ENCODE assay signal across 28 mouse cellular contexts in genomic region chr16:32157369-32157768, GRCm38 (mm10). TPM values are rescaled to one million over a fixed set of nuclear protein-coding genes. Genes with fewer than 3 reads are reported as not detected.
DNase-seq lines count a peak whose midpoint lies in the region; ATAC-seq and TF ChIP-seq lines count a peak whose summit lies in the region.
"Had no signal": no experiment of that assay in that cellular context is flagged by ENCODE, and none has a peak within 500 bp of the region (broad histone marks: within the 10 kb centered on the region; RNA-seq: fewer than 3 reads in every experiment).

No protein-coding gene starts in this region.

- no peak for TF ChIP-seq EP300 in lung, postnatal 0 days (IDR thresholded peaks at IDR 0.05)

- no peaks in the 10 kb centered on the region for H3K27me3 ChIP-seq in forebrain, embryonic 14.5 days (replicated peaks; ENCODE audit: control insufficient read depth, insufficient read depth, low read length)
- no peaks in the 10 kb centered on the region for H3K27me3 ChIP-seq in forebrain, embryonic 10.5 days (ENCODE audit: poor library complexity, severe bottlenecking)
- H3K27me3 ChIP-seq in liver, adult 2 months (ENCODE audit: control insufficient read depth, insufficient read depth, low read length): no peaks in the 10 kb centered on the region
- no peaks in the 10 kb centered on the region for H3K27me3 ChIP-seq in lung, postnatal 0 days (replicated peaks; ENCODE audit: insufficient read depth, low read length)
- H3K27me3 ChIP-seq: embryonic facial prominence, embryonic 15.5 days; intestine, embryonic 15.5 days; liver, embryonic 13.5 days; midbrain, embryonic 15.5 days; neural tube, embryonic 12.5 days had no signal

- no peak overlapping the region for H3K4me3 ChIP-seq in forebrain, embryonic 14.5 days (ENCODE audit: low read depth, low read length)
- no peak overlapping the region for H3K4me3 ChIP-seq in forebrain, embryonic 10.5 days
- H3K4me3 ChIP-seq in liver, adult 2 months (ENCODE audit: insufficient read depth, low read depth, low read length): no peak overlapping the region
- no peak overlapping the region for H3K4me3 ChIP-seq in lung, postnatal 0 days (ENCODE audit: low read depth, low read length)
- H3K4me3 ChIP-seq: embryonic facial prominence, embryonic 15.5 days; hindbrain, embryonic 10.5 days; intestine, embryonic 15.5 days; layer of hippocampus, adult 2 months; limb, embryonic 10.5 days; liver, embryonic 13.5 days; midbrain, embryonic 15.5 days; neural tube, embryonic 12.5 days had no signal

- peak overlapping the region; percentile 57 for H3K27ac ChIP-seq in forebrain, embryonic 14.5 days (ENCODE audit: low read depth, low read length)
- no peak overlapping the region for H3K27ac ChIP-seq in forebrain, embryonic 10.5 days
- H3K27ac ChIP-seq in liver, adult 2 months (replicated peaks; ENCODE audit: insufficient read depth, low read depth, low read length): peak overlapping the region; percentile 90
- H3K27ac ChIP-seq in lung, postnatal 0 days (ENCODE audit: low read length): no peak overlapping the region
- H3K27ac ChIP-seq: embryonic facial prominence, embryonic 15.5 days; hindbrain, embryonic 10.5 days; intestine, embryonic 15.5 days; kidney, postnatal 0 days; layer of hippocampus, adult 2 months; limb, embryonic 10.5 days; liver, embryonic 13.5 days; macrophage; midbrain, embryonic 15.5 days; neural tube, embryonic 12.5 days had no signal

- no peak overlapping the region for H3K4me2 ChIP-seq in forebrain, embryonic 14.5 days (ENCODE audit: low read length)
- H3K4me2 ChIP-seq in lung, postnatal 0 days (replicated peaks; ENCODE audit: low read depth, low read length): no peak overlapping the region
- H3K4me2 ChIP-seq: embryonic facial prominence, embryonic 15.5 days; heart, embryonic 11.5 days; intestine, embryonic 15.5 days; liver, embryonic 13.5 days; midbrain, embryonic 15.5 days; neural tube, embryonic 12.5 days had no signal

- H3K4me1 ChIP-seq in forebrain, embryonic 14.5 days (ENCODE audit: control insufficient read depth, insufficient read depth, low read length): no peaks in the 10 kb centered on the region
- no peaks in the 10 kb centered on the region for H3K4me1 ChIP-seq in forebrain, embryonic 10.5 days
- peaks cover 10% of the 10 kb centered on the region for H3K4me1 ChIP-seq in liver, adult 2 months (ENCODE audit: control insufficient read depth, insufficient read depth, low read length)
- no peaks in the 10 kb centered on the region for H3K4me1 ChIP-seq in lung, postnatal 0 days (ENCODE audit: insufficient read depth, low read depth, low read length)
- H3K4me1 ChIP-seq: embryonic facial prominence, embryonic 15.5 days; hindbrain, embryonic 10.5 days; intestine, embryonic 15.5 days; midbrain, embryonic 15.5 days; neural tube, embryonic 12.5 days had no signal

- TF ChIP-seq CTCF in liver, adult 2 months (IDR thresholded peaks at IDR 0.05; ENCODE audit: low read depth, low read length): no peak
- no peak for TF ChIP-seq CTCF in lung, postnatal 0 days (IDR thresholded peaks at IDR 0.05)

- ATAC-seq in forebrain, embryonic 14.5 days: no peak
- no peak for ATAC-seq in lung, postnatal 0 days
- ATAC-seq: CD4-positive, CD25-positive, alpha-beta regulatory T cell, adult 4 months; hindbrain, embryonic 16.5 days; intestine, embryonic 15.5 days; midbrain, embryonic 15.5 days had no signal

- peak; percentile 63 for DNase-seq in adrenal gland, postnatal 14 days
- DNase-seq in adrenal gland, postnatal 4 days (ENCODE audit: low spot score in 2 of 2): no peak
- no peak for DNase-seq in forebrain, embryonic 14.5 days (ENCODE audit: low spot score)
- no peak for DNase-seq in forebrain, embryonic 10.5 days (ENCODE audit: extremely low spot score, low spot score)
- peak; percentile 99 for DNase-seq in liver, adult 2 months (ENCODE audit: extremely low read depth, low read depth, low spot score)
- DNase-seq in liver: no peak
- DNase-seq in lung, postnatal 0 days (ENCODE audit: low spot score): no peak
- DNase-seq: cerebellum, adult 11 months; cerebellum, postnatal 36 days; embryo, embryonic 11 days; gastrocnemius, postnatal 10 days; heart, adult 11 months; liver, embryonic 13.5 days; right cerebral cortex, postnatal 14 days had no signal

- H3K9me3 ChIP-seq in forebrain, embryonic 14.5 days (replicated peaks; ENCODE audit: control insufficient read depth, low read length): no peaks in the 10 kb centered on the region
- H3K9me3 ChIP-seq in forebrain, embryonic 10.5 days: no peaks in the 10 kb centered on the region
- no peaks in the 10 kb centered on the region for H3K9me3 ChIP-seq in lung, postnatal 0 days (ENCODE audit: low read length)
- H3K9me3 ChIP-seq: embryonic facial prominence, embryonic 15.5 days; hindbrain, embryonic 10.5 days; intestine, embryonic 15.5 days; limb, embryonic 10.5 days; liver, embryonic 13.5 days; midbrain, embryonic 15.5 days; neural tube, embryonic 12.5 days had no signal

- H3K9ac ChIP-seq in forebrain, embryonic 14.5 days (ENCODE audit: low read length): no peak overlapping the region
- peak overlapping the region; percentile 46; the same call in 1 of the 2 replicates for H3K9ac ChIP-seq in liver, adult 2 months (ENCODE audit: low read depth, low read length)
- no peak overlapping the region for H3K9ac ChIP-seq in lung, postnatal 0 days (replicated peaks; ENCODE audit: low read depth)
- H3K9ac ChIP-seq: embryonic facial prominence, embryonic 15.5 days; intestine, embryonic 15.5 days; liver, embryonic 13.5 days; midbrain, embryonic 15.5 days; neural tube, embryonic 12.5 days had no signal

- no peak for TF ChIP-seq POLR2A in liver, adult 2 months (IDR thresholded peaks at IDR 0.05; ENCODE audit: extremely low read depth, insufficient read depth, low read length)

- 89% methylated on average over 2 of the region's 2 CpGs for WGBS in forebrain, embryonic 14.5 days
- 89% methylated on average over 2 of the region's 2 CpGs for WGBS in forebrain, embryonic 10.5 days
- 19% methylated on average over 2 of the region's 2 CpGs for WGBS in liver, adult 2 months
- 85% methylated on average over 2 of the region's 2 CpGs for WGBS in lung, postnatal 0 days

- H3K36me3 ChIP-seq in forebrain, embryonic 14.5 days (ENCODE audit: control insufficient read depth, insufficient read depth, low read length): no peaks in the 10 kb centered on the region
- H3K36me3 ChIP-seq in forebrain, embryonic 10.5 days (replicated peaks): no peaks in the 10 kb centered on the region
- H3K36me3 ChIP-seq in liver, adult 2 months (ENCODE audit: control insufficient read depth, insufficient read depth, low read length): peaks cover 3% of the 10 kb centered on the region; the same call in 1 of the 2 replicates
- H3K36me3 ChIP-seq in lung, postnatal 0 days (ENCODE audit: insufficient read depth, low read length): no peaks in the 10 kb centered on the region
- H3K36me3 ChIP-seq: embryonic facial prominence, embryonic 15.5 days; hindbrain, embryonic 10.5 days; intestine, embryonic 15.5 days; midbrain, embryonic 15.5 days; neural tube, embryonic 12.5 days had no signal

- no peaks in the 10 kb centered on the region for H3K79me2 ChIP-seq in liver, adult 2 months (ENCODE audit: control insufficient read depth, insufficient read depth, low read length)

RNA-seq across cellular contexts. Expression of gene Nrros, which starts 8.0 kb away (rescaled TPM):
- total RNA-seq in adrenal gland, postnatal 14 days (2021): 8.0 and 17.4 TPM in 2 replicates
- total RNA-seq in adrenal gland, postnatal 4 days (2021): 10 to 100 TPM; 12.3 to 13.7 TPM
- polyA plus RNA-seq in forebrain, embryonic 14.5 days (2014; fragmentation: Nextera tagmentation; extraction: Ambion mirVana): 7.9 and 10.6 TPM in 2 replicates
- 7.3 and 9.3 TPM in 2 replicates for polyA plus RNA-seq in forebrain, embryonic 10.5 days (2016; fragmentation: Nextera tagmentation; extraction: Ambion mirVana)
- 4.1 and 5.3 TPM in 2 replicates for total RNA-seq in liver, adult 2 months (2014; rRNA removed)
- 3.1 and 5.9 TPM in 2 replicates for polyA plus RNA-seq in liver, adult 2 months (2012; rRNA removed)
- 31.5 and 43.5 TPM in 2 replicates for polyA plus RNA-seq in lung, postnatal 0 days (2015; fragmentation: Nextera tagmentation; extraction: Ambion mirVana)

RNA-seq across cellular contexts. Expression of gene Bex6, which starts 22.3 kb away (rescaled TPM):
- total RNA-seq in adrenal gland, postnatal 14 days (2021): not detected in 2 replicates
- total RNA-seq in adrenal gland, postnatal 4 days (2021): not detected
- not detected in 2 replicates for polyA plus RNA-seq in forebrain, embryonic 14.5 days (2014; fragmentation: Nextera tagmentation; extraction: Ambion mirVana)
- polyA plus RNA-seq in forebrain, embryonic 10.5 days (2016; fragmentation: Nextera tagmentation; extraction: Ambion mirVana): 0.62 TPM in 1 of 2 replicates, not detected in the other
- not detected in 2 replicates for total RNA-seq in liver, adult 2 months (2014; rRNA removed)
- not detected in 2 replicates for polyA plus RNA-seq in liver, adult 2 months (2012; rRNA removed)
- 0.18 TPM in 1 of 2 replicates, not detected in the other for polyA plus RNA-seq in lung, postnatal 0 days (2015; fragmentation: Nextera tagmentation; extraction: Ambion mirVana)
- total RNA-seq: layer of hippocampus, adult 2 months; layer of hippocampus, postnatal 25 days had no signal
- polyA plus RNA-seq: CD4-positive, CD25-positive, alpha-beta regulatory T cell, adult 4 months; heart, postnatal 0 days; hindbrain, embryonic 10.5 days; hindbrain, embryonic 16.5 days; kidney, postnatal 0 days; midbrain, embryonic 15.5 days; neural tube, embryonic 12.5 days had no signal

RNA-seq across cellular contexts. Expression of gene Cep19, which starts 57.8 kb away (rescaled TPM):
- total RNA-seq in adrenal gland, postnatal 14 days (2021): 9.9 and 11.3 TPM in 2 replicates
- 10 to 100 TPM; 14.5 to 16.2 TPM for total RNA-seq in adrenal gland, postnatal 4 days (2021)
- 49.8 and 54.1 TPM in 2 replicates for polyA plus RNA-seq in forebrain, embryonic 14.5 days (2014; fragmentation: Nextera tagmentation; extraction: Ambion mirVana)
- 41.0 and 44.0 TPM in 2 replicates for polyA plus RNA-seq in forebrain, embryonic 10.5 days (2016; fragmentation: Nextera tagmentation; extraction: Ambion mirVana)
- 6.0 and 6.5 TPM in 2 replicates for total RNA-seq in liver, adult 2 months (2014; rRNA removed)
- 7.6 and 10.1 TPM in 2 replicates for polyA plus RNA-seq in liver, adult 2 months (2012; rRNA removed)
- 17.3 and 21.6 TPM in 2 replicates for polyA plus RNA-seq in lung, postnatal 0 days (2015; fragmentation: Nextera tagmentation; extraction: Ambion mirVana)

RNA-seq across cellular contexts. Expression of gene Pigx, which starts 57.8 kb away (rescaled TPM):
- total RNA-seq in adrenal gland, postnatal 14 days (2021): 36.8 and 37.7 TPM in 2 replicates
- total RNA-seq in adrenal gland, postnatal 4 days (2021): 10 to 100 TPM; 39.0 to 39.2 TPM
- 141 and 159 TPM in 2 replicates for polyA plus RNA-seq in forebrain, embryonic 14.5 days (2014; fragmentation: Nextera tagmentation; extraction: Ambion mirVana)
- polyA plus RNA-seq in forebrain, embryonic 10.5 days (2016; fragmentation: Nextera tagmentation; extraction: Ambion mirVana): 153 TPM in 2 replicates
- total RNA-seq in liver, adult 2 months (2014; rRNA removed): 37.7 and 40.5 TPM in 2 replicates
- polyA plus RNA-seq in liver, adult 2 months (2012; rRNA removed): 17.5 and 19.0 TPM in 2 replicates
- polyA plus RNA-seq in lung, postnatal 0 days (2015; fragmentation: Nextera tagmentation; extraction: Ambion mirVana): 57.7 and 61.4 TPM in 2 replicates

Comparison
In these comparisons a context has a peak if more than half of its experiments do, and no peak if none do; other contexts are left out.
1. DNase-seq: peak in adrenal gland, postnatal 14 days (single experiment) and liver, adult 2 months (single experiment); none in adrenal gland, postnatal 4 days (0 of 2), forebrain, embryonic 14.5 days (single experiment), forebrain, embryonic 10.5 days (single experiment), liver (single experiment) and lung, postnatal 0 days (single experiment).
2. H3K27ac ChIP-seq: peak in forebrain, embryonic 14.5 days (single experiment) and liver, adult 2 months (single experiment); none in forebrain, embryonic 10.5 days (single experiment) and lung, postnatal 0 days (single experiment).